Mouse (Mus musculus) retina, postnatal 7 days (tissue): ENCODE measurements at regions not wholly inside any gene's neighbourhood (a gene's known extent, or its start where the extent isn't known, plus 50 kb on each side); places are given as distances from the start of the nearest gene placed in this dataset.

ENCODE experiments used
- DNase-seq: peaks from one replicate; pipeline ENCODE4 v3.0.0-alpha.2; 2012; ENCODE audit warnings: low read depth, low spot score

DNA sequence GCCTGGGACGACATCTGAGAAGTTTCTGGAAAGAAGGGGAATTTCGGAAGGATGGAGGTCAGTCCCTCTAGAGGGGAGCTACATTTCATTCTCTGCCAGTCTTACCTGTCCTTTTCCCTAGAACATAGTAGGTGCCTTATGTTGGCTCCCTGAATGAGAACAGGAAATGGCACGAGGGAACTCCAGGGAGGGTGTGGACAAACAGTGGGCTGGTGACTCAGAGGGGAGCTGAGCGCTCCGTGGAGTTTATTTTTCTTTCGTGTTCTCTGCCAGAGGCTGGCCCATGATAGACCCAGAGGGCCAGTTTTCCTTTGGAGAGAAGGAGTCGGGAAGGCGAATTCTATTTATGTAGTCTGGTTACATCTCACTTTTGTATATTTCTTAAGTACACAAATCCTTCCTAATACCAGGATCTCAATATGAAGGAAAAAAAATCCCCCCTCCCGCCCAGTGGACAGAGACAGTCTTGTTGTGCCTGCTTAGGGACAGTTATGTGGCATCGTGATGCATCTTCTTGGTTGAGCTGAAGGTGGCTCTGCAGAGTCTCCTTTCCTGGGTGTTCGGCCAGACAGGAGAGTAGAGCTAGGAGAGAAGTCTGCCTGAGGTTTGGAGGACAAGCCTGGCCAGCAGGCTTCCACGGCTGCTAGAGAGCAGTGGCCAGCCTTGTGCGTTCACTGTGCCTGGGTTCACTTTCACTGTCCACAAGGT is 84.3 kb upstream of the Rbpj start:
- no peak for DNase-seq

DNA sequence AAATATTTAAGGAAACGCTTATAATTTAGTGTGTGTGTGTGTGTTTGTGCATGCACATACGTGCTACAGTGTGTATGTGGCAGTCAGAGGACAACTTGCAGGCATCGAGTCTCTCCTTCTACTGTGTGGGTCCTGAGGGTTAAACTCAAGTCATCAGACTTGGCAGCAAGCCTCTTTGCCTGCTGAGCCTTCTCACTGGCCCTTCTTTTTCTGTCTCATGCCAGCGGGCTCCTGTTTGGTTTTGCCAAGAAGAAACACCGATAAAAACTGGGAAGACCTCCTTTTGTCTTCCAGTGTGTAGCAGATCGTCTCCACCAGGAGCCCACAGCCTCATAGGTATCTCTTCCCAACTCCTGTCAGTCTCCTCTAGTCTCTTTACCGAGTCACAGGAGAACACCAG is 81.9 kb upstream of the Rbpj start:
- DNase-seq = no peak

DNA sequence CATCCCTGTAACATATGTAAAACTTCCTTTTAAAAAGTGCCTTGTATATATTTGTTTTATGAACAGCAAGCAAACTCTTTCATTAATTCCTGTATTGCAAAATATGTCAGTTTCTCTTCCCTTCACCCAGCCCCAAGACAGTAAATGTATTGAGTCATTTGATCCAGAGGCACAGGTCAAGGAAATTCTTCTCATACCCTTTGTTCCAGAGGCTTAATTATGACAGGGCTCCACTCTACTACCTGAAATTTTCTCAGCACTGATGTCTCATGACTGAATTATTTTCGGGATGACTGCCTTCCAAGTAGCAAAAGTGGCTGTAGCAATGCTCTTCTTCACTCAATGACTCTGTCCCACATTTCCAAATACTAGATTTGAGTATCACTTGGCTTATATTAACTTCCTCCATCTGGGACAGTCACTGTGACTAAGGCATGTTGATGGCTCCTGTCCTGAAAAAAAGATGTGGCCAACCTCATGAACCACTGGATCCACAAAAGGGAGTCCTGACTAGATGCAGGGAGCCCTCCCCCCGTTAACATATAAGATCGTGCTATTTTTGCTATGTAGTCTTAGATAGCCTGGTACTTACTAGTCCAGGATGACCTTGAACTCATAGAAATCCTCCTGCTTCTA is 80.3 kb upstream of the Rbpj start:
- no peak for DNase-seq

DNA sequence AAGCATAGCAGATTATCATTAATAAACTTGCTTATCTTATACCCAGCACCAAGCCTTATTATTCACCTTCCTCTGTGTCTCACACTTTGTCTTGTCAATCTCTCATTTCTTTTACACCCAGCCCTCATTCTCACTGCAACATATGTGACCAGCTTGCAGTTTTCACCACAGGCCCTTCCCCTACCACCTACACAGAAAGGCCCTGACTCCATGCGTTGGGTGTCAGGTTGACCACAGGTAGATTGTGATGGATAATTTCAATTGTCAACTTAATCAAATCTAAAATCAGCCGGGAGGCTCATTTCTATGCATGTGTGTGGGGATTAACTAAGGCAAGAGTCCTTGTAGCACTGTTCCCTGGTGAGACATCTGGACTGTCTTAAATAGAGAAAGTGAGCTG is 72.4 kb upstream of the Rbpj start:
- no peak for DNase-seq

DNA sequence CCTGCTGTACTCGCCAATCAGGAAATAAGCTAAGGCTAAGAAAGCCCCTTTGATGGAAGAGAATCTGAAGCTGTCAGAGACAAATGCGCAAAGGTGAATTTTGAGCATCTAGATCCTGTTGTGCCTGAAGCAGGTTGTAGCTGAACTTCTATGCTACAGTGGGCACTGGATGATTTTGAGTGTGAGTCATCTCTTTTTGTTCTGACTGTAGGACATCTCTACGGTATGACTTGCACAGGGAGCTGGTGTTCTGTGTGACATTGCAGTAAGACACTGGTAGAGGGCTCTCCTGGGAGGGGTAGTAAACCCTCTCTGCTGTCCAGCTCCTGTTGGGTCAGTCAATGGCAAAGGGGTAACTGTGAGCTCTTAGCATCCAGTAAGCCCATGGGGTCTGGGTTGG is 71.4 kb upstream of the Rbpj start:
- DNase-seq = no peak

DNA sequence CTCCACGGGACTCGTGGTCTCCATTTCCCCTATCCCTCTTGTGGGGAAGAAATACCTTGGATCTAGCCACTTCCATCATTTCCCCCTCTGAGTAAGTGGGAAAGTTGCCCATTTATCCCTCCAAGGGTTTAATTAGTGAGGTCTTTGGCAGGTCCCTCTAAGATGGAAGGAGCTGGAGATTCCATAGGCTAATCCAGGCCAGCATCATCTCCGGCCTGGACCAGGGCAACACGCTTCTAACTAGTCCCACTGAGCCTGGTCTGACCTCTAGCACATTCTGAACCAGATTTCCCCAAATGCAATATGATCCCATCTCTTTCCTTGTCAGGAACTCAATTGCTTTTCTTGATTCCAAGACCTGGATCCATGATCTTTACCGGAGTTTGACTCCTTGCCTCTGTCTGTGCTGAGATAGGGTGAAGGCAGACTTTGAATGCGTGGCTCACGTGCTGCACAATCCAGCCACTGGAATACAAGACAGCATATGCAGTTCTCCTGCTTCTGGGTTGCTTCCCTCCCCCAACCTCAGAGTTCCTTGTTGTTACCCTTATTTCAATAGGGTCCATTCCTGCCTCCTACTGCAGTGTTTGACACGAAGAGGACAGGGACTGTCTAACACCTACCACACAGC is 67.4 kb upstream of the Rbpj start:
- no peak for DNase-seq

DNA sequence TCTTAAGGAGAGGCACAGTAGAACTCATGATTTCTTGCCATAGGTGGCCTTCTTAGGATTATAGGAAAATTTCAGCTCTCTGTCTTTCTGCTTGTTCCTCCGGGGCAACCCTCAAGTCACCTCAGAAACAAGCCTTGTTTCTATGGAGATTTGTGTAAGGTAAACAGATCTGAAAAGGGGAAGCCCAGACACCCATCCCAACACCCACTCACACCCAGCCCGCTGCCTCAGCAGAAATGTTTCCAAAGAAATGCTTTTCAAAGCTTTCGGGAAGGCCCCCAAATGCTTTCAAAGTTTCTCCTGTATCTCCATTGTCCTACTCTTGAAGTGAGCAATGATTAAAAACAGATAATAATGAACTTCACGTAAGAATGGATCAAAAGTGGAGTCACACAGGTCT is 64.9 kb upstream of the Rbpj start:
- no peak for DNase-seq

DNA sequence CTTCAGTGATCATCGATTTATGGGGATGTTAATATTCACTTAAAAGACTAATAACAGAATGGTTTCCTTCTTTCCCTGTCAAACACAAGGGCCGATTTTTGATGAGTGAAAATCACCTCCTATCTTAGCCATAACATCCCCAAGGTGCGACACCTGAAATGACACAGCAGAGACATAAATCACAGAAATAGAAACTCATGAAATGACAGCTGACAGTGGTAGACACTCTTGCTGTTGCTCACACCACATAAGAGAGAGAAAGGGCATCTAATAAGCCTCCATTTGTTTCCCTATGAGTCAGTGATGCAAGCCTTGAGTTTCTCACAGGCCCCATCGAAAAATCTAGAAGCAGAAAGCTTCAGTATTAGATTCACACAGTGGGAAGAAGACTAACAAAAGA is 63.9 kb upstream of the Rbpj start:
- no peak for DNase-seq

DNA sequence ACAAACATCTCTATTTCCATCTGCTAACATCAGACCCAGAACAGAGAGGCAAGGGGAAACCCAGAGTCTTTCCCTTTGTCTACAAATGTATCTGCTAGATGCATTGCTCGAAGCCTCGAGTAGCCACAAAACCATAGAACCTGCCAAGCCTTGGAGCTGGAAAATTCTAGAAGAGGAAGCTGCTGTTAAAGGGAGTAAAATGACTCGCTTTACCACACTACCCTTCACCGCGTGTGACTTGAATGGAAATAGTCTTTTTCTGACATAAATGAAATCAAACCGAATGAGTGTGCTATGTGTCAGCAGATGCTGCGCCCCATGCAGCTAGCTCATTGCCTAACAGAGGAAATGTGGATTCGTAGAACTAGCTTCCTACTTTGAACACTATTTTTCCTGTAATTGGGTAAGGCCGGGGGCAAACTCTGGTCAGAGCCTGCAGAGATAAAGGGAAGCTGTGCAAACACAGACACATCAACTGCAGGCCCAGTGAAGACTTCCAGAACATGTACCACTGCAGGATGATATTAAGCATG is 63.3 kb upstream of the Rbpj start:
- DNase-seq = no peak

DNA sequence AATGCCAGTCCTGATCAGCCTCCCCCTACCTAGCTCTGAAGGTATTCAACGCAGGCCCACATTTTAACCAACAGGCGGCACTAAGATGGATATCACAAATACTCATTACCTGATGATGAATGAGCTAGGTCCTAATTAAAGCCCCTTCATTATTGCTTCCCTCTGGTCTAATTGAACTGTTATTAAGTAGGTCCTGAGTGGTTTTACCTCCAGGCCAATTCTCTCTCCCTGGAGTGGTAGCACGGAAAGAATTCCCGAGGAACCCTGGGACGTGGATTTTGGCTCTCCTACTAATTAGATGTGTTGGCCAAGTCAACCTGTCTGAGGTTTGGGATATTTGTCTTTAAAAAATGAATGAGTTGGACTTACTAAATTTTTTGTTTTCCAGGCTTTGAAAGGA is 60.0 kb upstream of the Rbpj start:
- no peak for DNase-seq

DNA sequence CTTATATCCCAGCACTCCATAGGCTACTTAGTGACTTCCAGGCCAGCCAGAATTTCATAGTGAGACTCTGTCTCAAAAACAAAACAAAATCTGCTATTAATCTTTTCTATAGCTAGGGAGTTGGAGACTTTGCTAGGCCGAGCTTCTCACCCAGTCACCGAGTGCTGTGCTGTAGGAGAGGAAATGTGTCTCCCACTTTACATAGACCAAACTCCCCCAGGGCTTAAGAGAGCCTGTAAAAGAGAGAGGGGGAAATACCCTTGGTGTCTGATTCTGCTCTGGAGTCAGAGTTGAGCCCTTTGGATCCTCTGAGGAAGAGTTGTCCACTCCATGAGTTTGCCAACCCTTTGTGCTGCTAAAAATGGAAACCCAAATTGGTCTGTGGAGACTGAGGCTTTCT is 58.3 kb upstream of the Rbpj start:
- no peak for DNase-seq

DNA sequence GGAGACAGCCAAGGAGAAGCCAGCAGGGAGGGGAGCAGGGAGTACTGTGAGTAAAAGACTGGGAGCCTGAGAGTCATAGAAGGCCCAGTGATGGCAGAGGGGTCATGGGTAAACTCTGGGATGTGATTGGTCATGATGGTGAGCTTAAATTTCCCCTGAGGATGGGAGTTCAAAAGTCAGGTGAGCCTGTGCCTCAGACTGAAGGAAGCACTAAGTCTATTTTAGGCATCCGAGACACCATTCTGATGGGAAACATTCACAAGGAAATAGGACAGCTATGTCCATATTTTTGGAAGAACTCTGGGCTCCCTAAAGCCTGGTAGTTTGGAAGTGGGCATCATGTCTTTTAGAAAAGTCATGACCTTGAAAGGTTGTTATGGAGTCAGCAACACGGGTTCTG is 57.7 kb upstream of the Rbpj start:
- no peak for DNase-seq

DNA sequence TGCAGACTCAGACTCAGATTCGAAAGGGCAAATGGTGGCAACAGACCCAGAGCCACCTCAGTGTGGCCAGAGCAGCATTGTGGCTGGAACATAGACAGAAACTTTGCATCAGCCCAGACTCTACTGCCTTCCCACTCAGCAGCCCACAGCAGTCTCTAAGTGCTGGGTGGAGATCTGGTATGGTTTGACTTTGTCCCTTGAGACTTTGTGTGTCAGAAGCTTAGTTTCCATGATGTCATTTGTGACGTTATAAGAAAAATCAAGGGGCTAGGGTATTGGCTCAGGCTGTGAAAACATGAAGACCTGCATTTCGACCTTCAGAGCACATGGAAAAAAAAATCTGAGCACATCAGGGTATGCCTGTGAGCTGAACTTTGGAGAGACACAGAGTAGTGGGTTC is 56.2 kb upstream of the Rbpj start:
- DNase-seq = no peak

DNA sequence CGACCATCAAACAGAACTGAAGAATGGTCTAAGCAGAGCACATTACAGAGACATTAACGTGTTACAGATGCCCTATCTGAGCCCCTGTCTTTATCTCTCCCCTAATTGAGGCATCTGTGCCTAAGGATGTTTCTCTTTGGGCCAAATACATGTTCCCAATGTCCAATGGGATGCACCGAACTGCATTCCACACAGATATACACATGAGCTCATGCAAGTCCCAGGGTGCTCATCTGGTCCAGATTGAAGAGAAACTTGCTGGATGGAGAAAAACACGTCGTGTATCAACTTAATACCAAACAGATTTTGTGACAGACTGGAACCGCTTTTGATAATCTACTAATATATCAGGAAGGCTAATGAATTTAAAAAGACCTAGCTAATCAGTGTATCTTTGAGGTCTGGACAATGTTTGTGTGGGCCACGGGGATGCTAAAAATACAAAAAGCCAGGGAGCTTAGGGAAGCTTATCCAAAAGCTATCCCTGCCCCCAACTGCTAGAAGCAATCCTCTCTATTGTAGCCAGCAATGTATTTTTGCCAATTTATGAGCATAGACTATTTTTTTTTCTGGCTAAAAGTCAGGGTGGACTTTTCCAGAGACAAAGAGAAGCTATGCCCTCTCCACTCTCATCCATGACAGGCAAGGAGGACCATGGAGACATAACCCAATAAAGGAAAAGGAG is 53.4 kb upstream of the Rbpj start:
- DNase-seq = no peak

DNA sequence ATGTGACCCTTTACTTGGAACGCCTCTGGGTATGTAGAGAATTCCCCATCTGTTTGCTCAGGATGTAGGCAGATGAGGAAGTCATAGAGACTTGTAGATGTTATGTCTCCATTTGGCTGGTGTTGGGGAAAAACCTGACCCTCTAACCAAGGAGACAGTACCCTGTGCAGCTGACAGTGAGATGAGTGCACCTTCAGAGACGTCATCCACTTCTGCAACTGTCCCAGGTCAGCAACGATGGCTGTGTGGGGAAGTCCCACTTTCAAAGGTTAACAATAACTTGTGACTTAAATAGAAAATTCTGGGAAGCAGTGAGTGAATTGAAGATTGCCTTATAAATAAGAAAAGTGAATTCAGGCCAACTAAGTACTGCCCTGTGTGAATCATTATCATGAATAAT is 52.3 kb upstream of the Rbpj start:
- no peak for DNase-seq

DNA sequence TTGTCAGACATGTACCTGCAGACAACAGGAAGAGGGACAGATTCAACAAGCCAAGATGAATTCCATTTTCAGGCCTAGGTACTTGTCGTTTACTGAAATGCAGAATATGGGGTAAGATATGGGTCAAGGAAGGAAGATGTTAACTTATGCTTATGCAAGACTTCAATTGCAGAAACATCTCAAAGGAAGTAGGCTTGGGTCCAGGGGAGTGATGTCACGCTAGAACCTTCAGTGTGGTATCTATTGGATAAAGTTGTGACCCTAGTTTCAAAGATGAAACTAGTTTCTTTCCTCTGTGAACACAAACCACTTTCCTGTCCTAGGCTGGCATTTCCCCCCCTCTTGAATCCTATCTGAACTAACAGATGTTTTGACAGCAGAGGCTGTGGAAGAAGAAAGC is 50.5 kb upstream of the Rbpj start:
- no peak for DNase-seq
